Mouse (Mus musculus): ENCODE results near the gene Gm8906.
"Not testable (repeated sequence)": the region's sequence is repeated elsewhere in the genome, so short reads cannot be mapped to it uniquely, and the experiment has no call there.

The Gm8906 gene

DNA sequence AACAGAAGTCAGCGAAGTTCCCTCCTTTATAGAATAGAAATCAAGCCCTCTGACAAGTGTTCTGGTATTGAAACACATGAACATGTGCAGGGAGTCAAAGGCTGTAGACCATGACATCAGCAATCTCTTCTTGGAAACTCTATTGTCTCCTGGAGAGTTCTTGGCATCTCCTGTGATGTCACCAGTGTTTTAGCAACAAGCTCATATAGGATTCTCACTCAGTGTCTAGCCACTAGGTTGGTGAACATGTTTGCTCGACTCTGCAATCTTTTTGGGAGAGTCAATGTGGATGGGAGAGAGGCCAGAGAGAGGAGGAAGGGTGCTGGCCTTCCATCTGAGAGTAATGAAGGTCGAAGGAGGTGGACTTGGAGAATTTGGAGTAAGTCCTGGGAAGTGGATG, at the start of gene Gm8906:
Gene Gm8906 (plus strand): TSS at position 301 of the 400 bp plus-strand sequence.
- not testable (repeated sequence) for DNase-seq (ENCODE audit: inconsistent age in 2 of 2, low spot score in 1 of 2)
